Mouse (Mus musculus) midbrain, embryonic 12.5 days (tissue): ENCODE measurements at regions not wholly inside any gene's neighbourhood (a gene's known extent, or its start where the extent isn't known, plus 50 kb on each side); places are given as distances from the start of the nearest gene placed in this dataset.
A peak's percentile ranks its signal among the peaks of the same experiment; 100 is the strongest.

Experiments used
- ATAC-seq: fragments of 200-750 bp; cut with Nextera tagmentation; 2 replicates; pipeline ENCODE4 v1.8.0; 2017; ENCODE audit warnings: low read depth, moderate TSS enrichment, moderate library complexity; ENCODE audit not compliant: low FRiP score
- H3K27ac ChIP-seq: fragments of 300-500 bp; sonication (generic); replicated peaks from 2 replicates; pipeline ENCODE4 v1.5.1; 2016; ENCODE audit warnings: mild to moderate bottlenecking
- H3K27me3 ChIP-seq: fragments of 300-500 bp; sonication (generic); 2 replicates; pipeline ENCODE4 v1.6.1; 2016; ENCODE audit warnings: mild to moderate bottlenecking
- H3K36me3 ChIP-seq: fragments of 300-500 bp; sonication (generic); 2 replicates; pipeline ENCODE4 v1.6.1; 2016
- H3K4me1 ChIP-seq: fragments of 300-500 bp; sonication (generic); 2 replicates; pipeline ENCODE4 v1.6.1; 2016
- H3K4me2 ChIP-seq: fragments of 300-500 bp; sonication (generic); replicated peaks from 2 replicates; pipeline ENCODE4 v1.6.1; 2016; ENCODE audit warnings: mild to moderate bottlenecking, moderate library complexity
- H3K4me3 ChIP-seq: fragments of 300-500 bp; sonication (generic); 2 replicates; pipeline ENCODE4 v1.5.1; 2016; ENCODE audit warnings: mild to moderate bottlenecking
- H3K9ac ChIP-seq: fragments of 300-500 bp; sonication (generic); replicated peaks from 2 replicates; pipeline ENCODE4 v1.6.1; 2016; ENCODE audit warnings: mild to moderate bottlenecking, moderate library complexity
- H3K9me3 ChIP-seq: fragments of 300-500 bp; sonication (generic); 2 replicates; pipeline ENCODE4 v1.6.1; 2016; ENCODE audit warnings: mild to moderate bottlenecking
- WGBS: fragments of 180-500 bp; shearing (Covaris S2); methylation state at CpG from one replicate; pipeline ENCODE4 v1.1.7; 2016; 5-methylcytosine and 5-hydroxymethylcytosine counted together

GRCm38 (mm10) chr13:28573364-28573763, 316.0 kb downstream of the Gm11361 start:
- H3K9me3 ChIP-seq: no peaks in the 10 kb centered on the region
- no peak overlapping the region for H3K9ac ChIP-seq
- H3K4me2 ChIP-seq: no peak overlapping the region
- H3K4me3 ChIP-seq: no peak overlapping the region
- no peak overlapping the region for H3K27ac ChIP-seq
- 89% methylated on average over 1 of the region's 1 CpGs for WGBS
- H3K27me3 ChIP-seq: no peaks in the 10 kb centered on the region
- H3K4me1 ChIP-seq: no peaks in the 10 kb centered on the region
- H3K36me3 ChIP-seq: no peaks in the 10 kb centered on the region
- ATAC-seq: no peak

GRCm38 (mm10) chr13:28572448-28572847, 315.1 kb downstream of the Gm11361 start:
- ATAC-seq: no peak
- H3K4me1 ChIP-seq: no peaks in the 10 kb centered on the region
- H3K9ac ChIP-seq: no peak overlapping the region
- H3K4me3 ChIP-seq: no peak overlapping the region
- H3K27me3 ChIP-seq: no peaks in the 10 kb centered on the region
- H3K9me3 ChIP-seq: no peaks in the 10 kb centered on the region
- WGBS: 97% methylated on average over 1 of the region's 1 CpGs
- no peaks in the 10 kb centered on the region for H3K36me3 ChIP-seq
- H3K27ac ChIP-seq: no peak overlapping the region
- H3K4me2 ChIP-seq: no peak overlapping the region

GRCm38 (mm10) chr13:28571716-28572115, 314.4 kb downstream of the Gm11361 start:
- H3K4me3 ChIP-seq: no peak overlapping the region

GRCm38 (mm10) chr13:28563585-28563984, 306.3 kb downstream of the Gm11361 start:
- WGBS: 92% methylated on average over 2 of the region's 2 CpGs
- no peaks in the 10 kb centered on the region for H3K9me3 ChIP-seq
- no peak overlapping the region for H3K4me2 ChIP-seq
- peaks cover 16% of the 10 kb centered on the region; the same call in 1 of the 2 replicates for H3K36me3 ChIP-seq
- no peaks in the 10 kb centered on the region for H3K4me1 ChIP-seq
- no peak overlapping the region for H3K9ac ChIP-seq
- no peak overlapping the region for H3K27ac ChIP-seq
- H3K27me3 ChIP-seq: no peaks in the 10 kb centered on the region
- no peak for ATAC-seq
- H3K4me3 ChIP-seq: no peak overlapping the region

More at GRCm38 (mm10) chr13:28571716-28572115, 314.4 kb downstream of the Gm11361 start:
- Histone ChIP-seq H3K4me1 (no peaks in the 10 kb centered on the region), H3K36me3 (no peaks in the 10 kb centered on the region), H3K4me2 (no peak overlapping the region), H3K9me3 (no peaks in the 10 kb centered on the region), H3K9ac (no peak overlapping the region), H3K27ac (no peak overlapping the region), H3K27me3 (no peaks in the 10 kb centered on the region)
- WGBS: 85% methylated on average over 5 of the region's 5 CpGs
- ATAC-seq: no peak

- H3K9ac ChIP-seq: no peak overlapping the region
- H3K27me3 ChIP-seq: no peaks in the 10 kb centered on the region
- no peak overlapping the region for H3K4me3 ChIP-seq
- no peaks in the 10 kb centered on the region for H3K4me1 ChIP-seq
- WGBS: 61% methylated on average over 2 of the region's 2 CpGs
- H3K36me3 ChIP-seq: peaks cover 14% of the 10 kb centered on the region; the same call in 1 of the 2 replicates
- no peak overlapping the region for H3K4me2 ChIP-seq
- H3K27ac ChIP-seq: no peak overlapping the region
- no peaks in the 10 kb centered on the region for H3K9me3 ChIP-seq
- no peak for ATAC-seq
Measured at GRCm38 (mm10) chr13:28560081-28560480, 302.8 kb downstream of the Gm11361 start.

- H3K36me3 ChIP-seq: peaks cover 12% of the 10 kb centered on the region; the same call in 1 of the 2 replicates
- ATAC-seq: no peak
- H3K27me3 ChIP-seq: no peaks in the 10 kb centered on the region
- WGBS: 88% methylated on average over 4 of the region's 4 CpGs
- no peak overlapping the region for H3K4me3 ChIP-seq
- no peaks in the 10 kb centered on the region for H3K9me3 ChIP-seq
- no peak overlapping the region for H3K27ac ChIP-seq
- H3K4me1 ChIP-seq: peaks cover 22% of the 10 kb centered on the region
- no peak overlapping the region for H3K9ac ChIP-seq
- no peak overlapping the region for H3K4me2 ChIP-seq
Measured at GRCm38 (mm10) chr13:28557032-28557570, 299.8 kb downstream of the Gm11361 start.

- ATAC-seq: no peak
Measured at GRCm38 (mm10) chr13:28556385-28556938, 299.1 kb downstream of the Gm11361 start.

GRCm38 (mm10) chr13:28554143-28554830, 297.0 kb downstream of the Gm11361 start:
- 81% methylated on average over 12 of the region's 12 CpGs for WGBS
- H3K9me3 ChIP-seq: no peaks in the 10 kb centered on the region
- ATAC-seq: no peak
- no peaks in the 10 kb centered on the region for H3K27me3 ChIP-seq
- H3K27ac ChIP-seq: no peak overlapping the region; the same call in 1 of the 2 replicates
- no peak overlapping the region for H3K4me2 ChIP-seq
- no peak overlapping the region for H3K4me3 ChIP-seq
- H3K9ac ChIP-seq: no peak overlapping the region
- H3K4me1 ChIP-seq: peaks cover 22% of the 10 kb centered on the region
- 0 out of 2 replicates have a peak, but pooled peaks cover 5% of the 10 kb centered on the region for H3K36me3 ChIP-seq

More at GRCm38 (mm10) chr13:28556385-28556938, 299.1 kb downstream of the Gm11361 start:
- H3K4me2 ChIP-seq: no peak overlapping the region
- H3K27ac ChIP-seq: no peak overlapping the region
- H3K9me3 ChIP-seq: no peaks in the 10 kb centered on the region
- H3K4me3 ChIP-seq: no peak overlapping the region
- WGBS: 75% methylated on average over 5 of the region's 5 CpGs
- no peak overlapping the region for H3K9ac ChIP-seq
- no peaks in the 10 kb centered on the region for H3K27me3 ChIP-seq
- peaks cover 22% of the 10 kb centered on the region for H3K4me1 ChIP-seq
- peaks cover 14% of the 10 kb centered on the region; the same call in 1 of the 2 replicates for H3K36me3 ChIP-seq

- ATAC-seq: peak; percentile 58; the same call in 1 of the 2 replicates
- Histone ChIP-seq H3K4me2 (no peak overlapping the region), H3K4me1 (peaks cover 22% of the 10 kb centered on the region), H3K27me3 (no peaks in the 10 kb centered on the region), H3K27ac (peak overlapping the region; percentile 68), H3K4me3 (no peak overlapping the region), H3K9ac (no peak overlapping the region), H3K9me3 (no peaks in the 10 kb centered on the region), H3K36me3 (0 out of 2 replicates have a peak, but pooled peaks cover 9% of the 10 kb centered on the region)
- WGBS: 49% methylated on average over 10 of the region's 10 CpGs
Measured at GRCm38 (mm10) chr13:28552974-28553750, 295.8 kb downstream of the Gm11361 start.

GRCm38 (mm10) chr13:28551555-28551954, 294.2 kb downstream of the Gm11361 start:
- H3K4me3 ChIP-seq: no peak overlapping the region
- no peak for ATAC-seq
- peaks cover 22% of the 10 kb centered on the region for H3K4me1 ChIP-seq
- H3K36me3 ChIP-seq: 0 out of 2 replicates have a peak, but pooled peaks cover 15% of the 10 kb centered on the region
- 89% methylated on average over 6 of the region's 6 CpGs for WGBS
- no peaks in the 10 kb centered on the region for H3K27me3 ChIP-seq
- no peak overlapping the region for H3K27ac ChIP-seq
- no peak overlapping the region for H3K9ac ChIP-seq
- no peaks in the 10 kb centered on the region for H3K9me3 ChIP-seq
- H3K4me2 ChIP-seq: no peak overlapping the region

GRCm38 (mm10) chr13:28545797-28546196, 288.5 kb downstream of the Gm11361 start:
- H3K4me2 ChIP-seq: no peak overlapping the region
- H3K9ac ChIP-seq: no peak overlapping the region
- no peaks in the 10 kb centered on the region for H3K9me3 ChIP-seq
- peak overlapping the region; percentile 76; the same call in 1 of the 2 replicates for H3K27ac ChIP-seq
- 0 out of 2 replicates have a peak, but pooled peaks cover 10% of the 10 kb centered on the region for H3K36me3 ChIP-seq
- peaks cover 19% of the 10 kb centered on the region for H3K4me1 ChIP-seq
- no peaks in the 10 kb centered on the region; the same call in 1 of the 2 replicates for H3K27me3 ChIP-seq
- H3K4me3 ChIP-seq: no peak overlapping the region
- whole genome bisulfite sequencing: 98% methylated on average over 1 of the region's 1 CpGs
- no peak for ATAC-seq
